Mouse (Mus musculus) cerebellum, postnatal 14 days (tissue): ENCODE data around the gene Ap4b1.
"Not testable (repeated sequence)": the region's sequence is repeated elsewhere in the genome, so short reads cannot be mapped to it uniquely, and the experiment has no call there.

Experiments used
- DNase-seq, 2 experiments: peaks; one replicate each; pipeline ENCODE4 v3.0.0; 2021; ENCODE audit warnings: mixed read lengths in 2 of 2

The Ap4b1 gene

GRCm38 (mm10) chr3:103801631-103802531 is 7.4 kb upstream of the Ap4b1 start:
- DNase-seq = peak; percentile 56 to 63

GRCm38 (mm10) chr3:103802861-103803260 is 6.5 kb upstream of the Ap4b1 start:
- no peak for DNase-seq

- no peak for DNase-seq
These were observed 3.6 kb upstream of the Ap4b1 start for GRCm38 (mm10) chr3:103805671-103806070.

- no peak for DNase-seq
These were observed 455 bp downstream of the Ap4b1 start for GRCm38 (mm10) chr3:103809799-103810150.

GRCm38 (mm10) chr3:103810967-103811366 is 1.6 kb downstream of the Ap4b1 start:
- no peak for DNase-seq

DNA sequence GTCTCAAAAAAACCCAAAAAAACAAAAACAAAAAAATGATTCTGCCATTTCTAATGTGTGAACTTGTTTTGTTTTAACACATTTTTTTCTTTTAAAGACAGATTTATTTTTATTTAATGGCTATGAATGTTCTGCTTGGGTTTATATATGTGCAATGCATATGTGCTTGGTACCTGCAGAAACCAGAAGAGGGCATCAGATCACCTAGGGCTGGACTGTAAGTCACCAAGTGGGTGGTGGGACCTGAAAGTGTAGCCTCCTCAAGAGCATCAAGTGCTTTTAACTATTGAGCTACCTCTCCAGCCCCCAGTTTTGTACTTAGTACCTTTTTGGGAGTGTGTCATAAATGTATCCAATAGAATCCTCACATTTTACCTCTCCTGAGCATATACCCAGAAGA is 18.2 kb downstream of the Ap4b1 start:
- DNase-seq = no peak

- no peak for DNase-seq
These were observed 19.7 kb downstream of the Ap4b1 start for GRCm38 (mm10) chr3:103829036-103829435.

DNA sequence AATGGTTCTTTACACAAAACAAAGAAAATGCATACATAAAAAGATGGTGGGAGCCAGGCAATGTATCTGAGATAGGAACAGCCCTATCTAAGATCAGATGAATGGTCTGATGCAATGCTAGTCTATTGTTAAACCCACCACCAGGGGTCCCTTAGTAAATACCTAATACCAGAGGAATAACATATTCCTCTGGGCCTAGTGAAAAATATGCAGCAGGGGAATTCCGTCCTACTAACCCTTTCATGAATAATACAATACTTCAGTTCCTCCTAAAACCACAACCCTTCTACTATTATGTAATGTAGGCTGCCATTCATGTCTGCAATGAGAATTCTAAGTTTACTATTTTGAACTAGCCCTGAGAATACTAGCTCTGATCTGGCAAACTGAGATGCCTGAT is 21.4 kb downstream of the Ap4b1 start:
- not testable (repeated sequence) for DNase-seq

DNA sequence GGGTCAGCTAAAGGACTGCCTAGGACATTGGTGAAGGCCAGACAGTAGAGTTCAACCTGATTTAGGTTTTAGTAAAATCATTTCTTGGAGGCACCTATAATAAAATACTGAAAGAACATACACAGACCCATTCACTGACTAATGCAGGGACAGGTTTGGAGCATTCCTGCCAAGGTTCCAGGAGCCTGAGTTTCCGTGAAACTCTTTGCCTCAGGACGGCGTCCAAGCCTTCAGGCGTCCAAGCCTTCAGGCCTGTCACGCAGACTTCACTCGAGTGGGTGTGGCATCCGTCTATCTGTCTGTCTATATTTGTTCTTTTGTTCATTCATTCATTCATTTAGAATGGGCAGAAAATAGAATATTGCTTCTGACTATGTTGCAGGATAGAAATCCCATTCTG is 21.8 kb downstream of the Ap4b1 start:
- peak; percentile 62 to 65 for DNase-seq

GRCm38 (mm10) chr3:103832426-103832825 is 23.1 kb downstream of the Ap4b1 start, which contains the start of gene Bcl2l15:
TSS of gene Bcl2l15 (plus strand) at chr3:103832601.
- DNase-seq = no peak

- no peak for DNase-seq
These were observed 24.7 kb downstream of the Ap4b1 start for GRCm38 (mm10) chr3:103834001-103834400.

DNA sequence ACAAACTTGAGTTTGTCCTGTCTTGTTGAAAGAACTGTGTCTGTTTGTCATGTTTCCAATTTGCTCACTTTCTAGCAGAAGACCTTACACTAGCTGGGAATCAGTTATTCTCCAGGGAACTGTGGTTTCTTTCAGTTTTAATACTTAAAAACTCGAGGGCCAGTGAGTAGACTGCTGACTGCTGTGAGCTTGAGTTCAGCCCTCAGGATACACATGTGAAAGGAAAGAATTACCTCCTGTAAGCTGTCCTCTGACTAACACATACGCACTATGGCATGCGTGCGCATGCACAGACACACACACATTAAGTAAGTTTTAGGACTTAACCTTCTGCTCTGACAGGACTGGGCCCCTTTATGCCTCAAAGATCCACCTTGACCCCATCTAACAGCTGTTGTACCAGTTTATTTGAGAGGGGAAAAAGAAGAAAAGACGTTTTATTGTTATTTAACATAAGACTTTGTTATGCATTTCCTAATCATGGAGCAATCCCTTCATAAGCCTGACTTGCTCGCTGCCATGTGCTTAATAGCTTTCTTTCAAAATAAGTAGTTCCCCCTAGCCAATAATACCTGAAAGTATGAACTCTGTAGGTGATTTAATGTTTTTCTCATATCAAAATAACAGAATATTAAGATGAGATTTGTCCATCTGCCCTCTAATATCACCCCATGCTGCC is 26.1 kb downstream of the Ap4b1 start:
- DNase-seq = no peak

DNA sequence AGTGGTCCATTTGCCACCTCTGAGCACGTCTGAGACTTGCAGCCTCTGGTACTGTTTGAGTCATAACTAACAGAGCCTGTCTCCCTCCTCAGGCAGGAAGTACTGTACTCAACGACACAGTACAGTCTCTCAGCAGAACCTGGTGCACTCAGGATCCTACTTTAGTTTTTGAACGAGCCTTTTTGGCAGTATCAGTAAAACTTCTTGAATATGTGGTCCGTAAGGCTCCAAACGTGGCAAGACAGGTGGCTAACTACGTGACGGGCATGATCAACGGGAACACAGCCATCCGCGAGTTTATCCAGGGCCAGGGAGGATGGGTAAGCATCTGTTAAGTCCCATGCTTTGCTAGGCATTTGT is 26.6 kb downstream of the Ap4b1 start:
- DNase-seq = peak; percentile 74 to 77

DNA sequence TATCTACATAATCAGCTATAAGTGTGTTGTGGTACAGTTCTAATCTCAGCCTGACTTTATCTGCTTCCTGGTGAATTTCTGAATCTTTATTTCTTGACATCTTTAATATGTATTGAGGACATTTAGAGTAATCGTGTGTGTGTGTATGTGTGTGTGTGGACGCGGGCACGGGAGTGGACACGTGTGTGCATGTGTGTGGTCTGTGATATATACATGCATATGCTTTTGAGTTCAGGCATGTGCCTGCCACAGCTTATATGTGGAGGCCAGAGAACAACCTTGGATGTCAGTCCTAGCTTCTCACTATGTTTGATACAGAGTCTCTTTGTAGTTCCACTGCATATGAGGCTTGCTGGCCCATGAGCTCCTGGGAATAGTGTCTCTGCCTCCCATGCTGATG is 27.1 kb downstream of the Ap4b1 start:
- DNase-seq = no peak

DNA sequence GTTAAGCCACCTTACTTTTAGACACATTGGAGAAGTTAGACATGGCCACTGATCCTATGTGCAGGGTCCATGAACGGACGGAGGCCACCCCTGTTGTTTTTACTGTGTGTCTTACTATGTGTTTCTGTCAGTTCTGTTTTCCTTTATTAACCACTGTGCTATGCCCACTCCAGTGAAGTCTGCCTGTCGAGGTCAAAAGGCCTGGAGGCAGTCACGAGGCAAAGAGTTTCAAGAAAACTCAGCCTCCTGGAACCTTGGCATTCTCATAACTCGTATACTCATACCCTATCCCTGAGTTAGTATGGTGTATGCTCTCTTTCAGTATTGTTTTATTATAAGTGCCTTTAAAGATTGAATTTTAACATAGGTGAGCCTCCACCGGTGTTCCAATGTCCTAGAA is 30.4 kb downstream of the Ap4b1 start:
- DNase-seq = no peak

- not testable (repeated sequence) for DNase-seq
These were observed 30.9 kb downstream of the Ap4b1 start for GRCm38 (mm10) chr3:103840195-103840594.

DNA sequence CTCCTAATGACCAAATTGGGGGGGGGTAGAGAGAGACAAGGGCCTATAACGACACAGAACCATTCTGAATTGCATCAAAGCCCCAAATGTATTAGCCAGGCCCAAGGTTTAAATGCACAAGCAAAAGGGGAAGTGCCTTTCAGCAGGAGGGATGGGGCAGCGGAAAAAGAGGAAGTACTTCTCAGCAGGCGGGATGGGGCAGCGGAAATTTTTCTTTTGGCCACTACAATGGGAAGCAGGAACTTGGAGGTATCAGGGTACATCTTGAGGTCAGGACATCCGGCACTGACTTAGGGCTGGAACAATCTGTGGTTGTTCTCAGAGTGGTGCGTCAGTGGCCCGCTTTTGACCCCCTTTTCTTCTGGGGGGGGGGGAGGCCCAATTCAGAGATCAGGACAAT is 31.6 kb downstream of the Ap4b1 start:
- not testable (repeated sequence) for DNase-seq

DNA sequence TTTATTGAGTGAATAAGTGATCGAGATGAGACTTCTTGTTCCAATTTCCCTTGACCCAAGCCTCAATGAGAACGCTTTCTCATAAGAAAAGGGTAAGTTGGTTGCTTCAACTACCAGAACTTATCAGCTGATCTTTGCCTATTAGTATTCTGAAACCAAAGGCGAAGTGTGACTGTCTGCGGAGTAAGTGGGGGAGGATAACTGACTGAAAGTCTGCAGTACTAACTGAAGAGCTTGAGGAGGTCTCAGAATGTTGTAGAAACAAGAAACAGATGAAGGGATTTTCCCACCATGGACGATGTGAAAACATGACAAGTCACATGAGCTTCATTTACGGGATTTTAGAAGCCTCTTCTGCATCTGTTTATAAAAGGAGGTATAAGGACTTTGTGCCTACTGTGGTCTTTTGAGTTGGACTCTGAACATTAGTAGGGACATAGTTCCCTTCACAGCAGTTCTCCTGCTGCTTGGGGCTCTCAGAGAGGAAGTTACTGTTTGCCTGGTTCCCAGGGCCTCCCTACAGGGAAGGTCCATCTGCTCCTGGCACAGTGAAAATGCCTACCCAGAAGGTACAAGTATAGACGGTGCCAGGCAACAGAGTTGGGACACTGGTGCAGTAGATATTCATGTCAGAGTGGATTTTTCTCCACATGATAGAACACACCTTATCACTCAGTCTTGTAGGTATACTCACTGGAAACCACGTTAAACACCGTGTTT is 41.5 kb downstream of the Ap4b1 start:
- DNase-seq = peak; percentile 85 to 93

DNA sequence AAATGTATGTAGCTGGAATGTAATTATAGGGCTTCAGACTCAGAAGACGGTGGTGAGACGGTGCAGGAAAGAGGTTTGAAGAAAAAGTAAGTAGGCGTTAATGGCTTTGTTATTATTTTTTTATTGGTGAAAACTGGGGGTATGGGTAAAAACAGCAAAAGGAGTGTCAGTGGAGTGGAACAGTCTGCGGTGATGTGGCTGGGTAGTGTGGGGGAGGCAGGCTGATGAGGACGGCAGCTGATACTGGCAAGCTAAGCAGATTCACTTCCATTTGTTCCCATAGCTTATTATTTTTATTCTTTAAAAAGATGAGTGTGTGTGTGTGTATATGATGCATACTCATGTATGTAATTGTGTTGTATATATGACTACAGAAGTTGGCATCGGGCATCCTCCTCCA is 42.2 kb downstream of the Ap4b1 start:
- peak; percentile 46 to 63 for DNase-seq

- DNase-seq = peak; percentile 49 to 68
These were observed 42.6 kb downstream of the Ap4b1 start for GRCm38 (mm10) chr3:103851882-103852281.

- DNase-seq = peak; percentile 92 to 96
These were observed 43.4 kb downstream of the Ap4b1 start for GRCm38 (mm10) chr3:103852565-103853299.

- DNase-seq = peak; percentile 56 to 65
These were observed 44.5 kb downstream of the Ap4b1 start for GRCm38 (mm10) chr3:103853804-103854203.
